Mouse (Mus musculus): Measurements from ENCODE around the gene Zkscan14. TPM values are rescaled to one million over a fixed set of nuclear protein-coding genes. Genes with fewer than 3 reads are reported as not detected.

The Zkscan14 gene
- polyA plus RNA-seq (2012; rRNA removed) (1.7 and 2.2 TPM in 2 replicates), polyA plus RNA-seq (2014; fragmentation: Nextera tagmentation; extraction: Ambion mirVana) (4.3 and 5.4 TPM in 2 replicates)

GRCm38 (mm10) chr5:145201321-145201991 lies at the start of gene Zkscan14:
Gene Zkscan14, minus strand, starts transcription at chr5:145201868.
- 1% methylated on average over 37 of the region's 37 CpGs for WGBS (ENCODE audit: insufficient replicate concordance)
- H3K4me3 ChIP-seq (ENCODE audit: insufficient read depth in 1 of 2, low read depth in 2 of 2, low read length in 2 of 2), result peak within 1 kb of the TSS; percentile 94 to 98
- ATAC-seq (ENCODE audit: insufficient read depth), result peak; percentile 22
- H3K36me3 ChIP-seq (replicated peaks; ENCODE audit: control insufficient read depth, insufficient read depth, low read depth), result no peaks in the 10 kb centered on the region
- H3K27ac ChIP-seq, result peak within 1 kb of the TSS; percentile 75
- DNase-seq (ENCODE audit: low read depth in 3 of 3, low spot score in 3 of 3), result peak; percentile 85 to 86 (median 85)
- H3K4me1 ChIP-seq (replicated peaks; ENCODE audit: control insufficient read depth in 2 of 2, insufficient read depth in 2 of 2, low read length in 1 of 2), result peaks cover 11 to 18% of the 10 kb centered on the region in 2 experiments
- TF ChIP-seq CTCF (IDR thresholded peaks at IDR 0.05; ENCODE audit: low read depth) (no peak), EP300 (IDR thresholded peaks at IDR 0.05; ENCODE audit: low read depth) (no peak)
- no peaks in the 10 kb centered on the region for H3K9me3 ChIP-seq (ENCODE audit: control insufficient read depth, low read length)
- H3K4me2 ChIP-seq (ENCODE audit: low read depth), result peak within 1 kb of the TSS; percentile 93
- peak within 1 kb of the TSS; percentile 96 for H3K9ac ChIP-seq (replicated peaks)
- H3K27me3 ChIP-seq (ENCODE audit: control insufficient read depth, insufficient read depth, low read length), result no peaks in the 10 kb centered on the region

GRCm38 (mm10) chr5:145249520-145249919 lies 47.9 kb upstream of the Zkscan14 start:
- no peak overlapping the region for H3K4me3 ChIP-seq (ENCODE audit: insufficient read depth in 1 of 2, low read depth in 2 of 2, low read length in 2 of 2)
- ATAC-seq (ENCODE audit: insufficient read depth), result no peak
- no peak overlapping the region for H3K4me2 ChIP-seq (ENCODE audit: low read depth)
- no peak for DNase-seq (ENCODE audit: low read depth in 3 of 3, low spot score in 3 of 3)
- no peak for TF ChIP-seq CTCF (IDR thresholded peaks at IDR 0.05; ENCODE audit: low read depth)
- TF ChIP-seq EP300 (IDR thresholded peaks at IDR 0.05; ENCODE audit: low read depth), result no peak
- no peaks in the 10 kb centered on the region for H3K9me3 ChIP-seq (ENCODE audit: control insufficient read depth, low read length)
- H3K27me3 ChIP-seq (ENCODE audit: control insufficient read depth, insufficient read depth, low read length), result no peaks in the 10 kb centered on the region
- H3K27ac ChIP-seq, result no peak overlapping the region
- WGBS (ENCODE audit: insufficient replicate concordance), result 78% methylated on average over 3 of the region's 3 CpGs
- H3K9ac ChIP-seq (replicated peaks), result no peak overlapping the region
- peaks cover 11% of the 10 kb centered on the region for H3K36me3 ChIP-seq (replicated peaks; ENCODE audit: control insufficient read depth, insufficient read depth, low read depth)
- H3K4me1 ChIP-seq (replicated peaks; ENCODE audit: control insufficient read depth in 2 of 2, insufficient read depth in 2 of 2, low read length in 1 of 2), result no peaks in the 10 kb centered on the region

DNA sequence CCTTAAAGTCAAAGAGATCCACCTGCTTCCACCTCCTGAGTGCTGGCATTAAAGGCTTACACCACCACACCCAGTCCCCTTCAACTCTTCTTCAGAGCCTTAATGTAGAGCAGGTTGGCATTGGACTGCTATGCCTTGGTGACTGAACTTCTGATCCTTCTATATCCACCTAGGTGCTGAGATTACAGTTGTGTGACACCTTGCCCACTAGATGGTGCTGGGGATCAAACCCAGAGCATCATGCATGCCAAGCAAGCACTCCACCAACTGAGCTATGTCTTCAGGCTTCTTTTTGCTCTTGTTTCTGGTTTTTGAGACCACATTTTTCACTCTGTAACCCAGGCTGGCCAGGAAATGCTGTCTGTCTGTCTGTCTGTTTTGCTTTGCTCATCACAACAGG lies 33.0 kb upstream of the Zkscan14 start:
- peak in 1 of 3 experiments; percentile 29 for DNase-seq (ENCODE audit: low read depth in 3 of 3, low spot score in 3 of 3)
- Histone ChIP-seq H3K4me3 (ENCODE audit: insufficient read depth in 1 of 2, low read depth in 2 of 2, low read length in 2 of 2) (no peak overlapping the region), H3K9me3 (ENCODE audit: control insufficient read depth, low read length) (no peaks in the 10 kb centered on the region), H3K27me3 (ENCODE audit: control insufficient read depth, insufficient read depth, low read length) (no peaks in the 10 kb centered on the region), H3K4me1 (replicated peaks; ENCODE audit: control insufficient read depth in 2 of 2, insufficient read depth in 2 of 2, low read length in 1 of 2) (peaks cover 3 to 9% of the 10 kb centered on the region in 2 experiments; a peak in 3 of 4 replicates), H3K27ac (no peak overlapping the region), H3K4me2 (ENCODE audit: low read depth) (no peak overlapping the region), H3K36me3 (replicated peaks; ENCODE audit: control insufficient read depth, insufficient read depth, low read depth) (peaks cover 44% of the 10 kb centered on the region), H3K9ac (replicated peaks) (no peak overlapping the region)
- TF ChIP-seq EP300 (IDR thresholded peaks at IDR 0.05; ENCODE audit: low read depth), result no peak
- TF ChIP-seq CTCF (IDR thresholded peaks at IDR 0.05; ENCODE audit: low read depth), result peak; percentile 70
- ATAC-seq (ENCODE audit: insufficient read depth), result no peak

GRCm38 (mm10) chr5:145231893-145232411 lies 30.3 kb upstream of the Zkscan14 start:
- H3K4me2 ChIP-seq (ENCODE audit: low read depth), result peak overlapping the region; percentile 67
- H3K27ac ChIP-seq, result peak overlapping the region; percentile 92
- H3K9me3 ChIP-seq (ENCODE audit: control insufficient read depth, low read length), result no peaks in the 10 kb centered on the region
- ATAC-seq (ENCODE audit: insufficient read depth), result peak; percentile 64
- peak in 1 of 3 experiments; percentile 27 for DNase-seq (ENCODE audit: low read depth in 3 of 3, low spot score in 3 of 3)
- TF ChIP-seq CTCF (IDR thresholded peaks at IDR 0.05; ENCODE audit: low read depth), result no peak
- TF ChIP-seq EP300 (IDR thresholded peaks at IDR 0.05; ENCODE audit: low read depth), result no peak
- peaks cover 29% of the 10 kb centered on the region for H3K36me3 ChIP-seq (replicated peaks; ENCODE audit: control insufficient read depth, insufficient read depth, low read depth)
- H3K4me3 ChIP-seq (ENCODE audit: insufficient read depth in 1 of 2, low read depth in 2 of 2, low read length in 2 of 2), result peak overlapping the region; percentile 92 to 100
- H3K27me3 ChIP-seq (ENCODE audit: control insufficient read depth, insufficient read depth, low read length), result no peaks in the 10 kb centered on the region
- WGBS (ENCODE audit: insufficient replicate concordance), result under 1% methylated on average over 48 of the region's 49 CpGs
- peaks cover 6 to 9% of the 10 kb centered on the region in 2 experiments; a peak in 3 of 4 replicates for H3K4me1 ChIP-seq (replicated peaks; ENCODE audit: control insufficient read depth in 2 of 2, insufficient read depth in 2 of 2, low read length in 1 of 2)
- H3K9ac ChIP-seq (replicated peaks), result peak overlapping the region; percentile 99

- ATAC-seq (ENCODE audit: insufficient read depth), result peak; percentile 98
- peak within 1 kb of the TSS; percentile 92 for H3K27ac ChIP-seq
- TF ChIP-seq EP300 (IDR thresholded peaks at IDR 0.05; ENCODE audit: low read depth), result peak; percentile 16; the same call in 1 of the 2 replicates
- no peak for TF ChIP-seq CTCF (IDR thresholded peaks at IDR 0.05; ENCODE audit: low read depth)
- H3K9ac ChIP-seq (replicated peaks), result peak within 1 kb of the TSS; percentile 99
- no peaks in the 10 kb centered on the region for H3K9me3 ChIP-seq (ENCODE audit: control insufficient read depth, low read length)
- peak within 1 kb of the TSS; percentile 67 for H3K4me2 ChIP-seq (ENCODE audit: low read depth)
- peaks cover 6 to 9% of the 10 kb centered on the region in 2 experiments; a peak in 3 of 4 replicates for H3K4me1 ChIP-seq (replicated peaks; ENCODE audit: control insufficient read depth in 2 of 2, insufficient read depth in 2 of 2, low read length in 1 of 2)
- WGBS (ENCODE audit: insufficient replicate concordance), result under 1% methylated on average over 42 of the region's 42 CpGs
- peaks cover 27% of the 10 kb centered on the region for H3K36me3 ChIP-seq (replicated peaks; ENCODE audit: control insufficient read depth, insufficient read depth, low read depth)
- peak within 1 kb of the TSS; percentile 92 to 100 for H3K4me3 ChIP-seq (ENCODE audit: insufficient read depth in 1 of 2, low read depth in 2 of 2, low read length in 2 of 2)
- H3K27me3 ChIP-seq (ENCODE audit: control insufficient read depth, insufficient read depth, low read length), result no peaks in the 10 kb centered on the region
- DNase-seq (ENCODE audit: low read depth in 3 of 3, low spot score in 3 of 3), result peak; percentile 92 to 95 (median 92)
Measured at GRCm38 (mm10) chr5:145231367-145231871, 29.8 kb upstream of the Zkscan14 start, which contains the start of gene Zfp655. Gene Zfp655, plus strand, starts transcription at chr5:145231715.
